Mouse (Mus musculus) limb, embryonic 13.5 days (tissue): Measurements from ENCODE around the gene Tfrc. TPM values are rescaled to one million over a fixed set of nuclear protein-coding genes. Genes with fewer than 3 reads are reported as not detected.
"Not testable (repeated sequence)": the region's sequence is repeated elsewhere in the genome, so short reads cannot be mapped to it uniquely, and the experiment has no call there.

Experiments
- ATAC-seq: fragments of 200-750 bp; cut with Nextera tagmentation; 2 replicates; pipeline ENCODE4 v1.8.0; 2017; ENCODE audit warnings: low read depth, moderate number of reproducible peaks, moderate TSS enrichment; ENCODE audit not compliant: low FRiP score
- H3K27ac ChIP-seq: fragments of 300-500 bp; sonication (generic); 2 replicates; pipeline ENCODE4 v1.5.1; 2015; ENCODE audit warnings: inconsistent platforms, mild to moderate bottlenecking, moderate library complexity
- H3K27me3 ChIP-seq: fragments of 300-500 bp; sonication (generic); 2 replicates; pipeline ENCODE4 v1.6.1; 2015; ENCODE audit warnings: mild to moderate bottlenecking, inconsistent platforms
- H3K36me3 ChIP-seq: fragments of 300-500 bp; sonication (generic); 2 replicates; pipeline ENCODE4 v1.6.1; 2015; ENCODE audit warnings: inconsistent platforms, mild to moderate bottlenecking, moderate library complexity
- H3K4me1 ChIP-seq: fragments of 300-500 bp; sonication (generic); 2 replicates; pipeline ENCODE4 v1.6.1; 2015; ENCODE audit warnings: inconsistent platforms
- H3K4me2 ChIP-seq: fragments of 300-500 bp; sonication (generic); replicated peaks from 2 replicates; pipeline ENCODE4 v1.6.1; 2015; ENCODE audit warnings: inconsistent platforms, mild to moderate bottlenecking, moderate library complexity
- H3K4me3 ChIP-seq: fragments of 300-500 bp; sonication (generic); 2 replicates; pipeline ENCODE4 v1.5.1; 2015; ENCODE audit warnings: moderate library complexity, mild to moderate bottlenecking, inconsistent platforms
- H3K9ac ChIP-seq: fragments of 300-500 bp; sonication (generic); 2 replicates; pipeline ENCODE4 v1.6.1; 2015; ENCODE audit warnings: mild to moderate bottlenecking, inconsistent platforms
- H3K9me3 ChIP-seq: fragments of 300-500 bp; sonication (generic); 2 replicates; pipeline ENCODE4 v1.6.1; 2016; ENCODE audit warnings: inconsistent platforms
- WGBS: fragments of 180-500 bp; shearing (Covaris S2); methylation state at CpG from one replicate; pipeline ENCODE4 v1.1.7; 2015; 5-methylcytosine and 5-hydroxymethylcytosine counted together
- polyA plus RNA-seq: library from polyadenylated mRNA; unstranded; fragments of >200 nt; fragmentation: Nextera tagmentation; extraction: Ambion mirVana; gene quantifications from 2 replicates; pipeline ENCODE4 v1.2.1, GENCODE M21; 2015

Tfrc gene
- polyA plus RNA-seq, 1 experiment from 2014 or later: 24.2 TPM

DNA sequence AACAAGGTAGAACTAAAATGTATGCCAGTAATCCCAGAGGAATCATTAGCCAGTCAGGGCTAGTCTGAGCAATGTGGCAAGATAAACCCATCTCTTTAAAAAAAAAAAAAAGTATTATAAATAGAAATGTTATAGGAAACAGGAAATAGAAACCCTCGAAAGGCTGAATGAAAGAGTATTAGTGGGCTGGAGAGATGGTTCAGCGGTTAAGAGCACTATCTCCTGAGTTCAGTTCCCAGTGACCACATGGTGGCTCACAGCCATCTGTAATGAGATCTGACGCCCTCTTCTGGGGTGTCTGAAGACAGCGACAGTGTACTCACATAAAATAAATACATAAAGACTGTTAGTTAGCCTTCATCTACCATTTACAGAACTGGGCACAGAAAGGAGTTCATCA lies 5.3 kb downstream of the Tfrc start:
- Histone ChIP-seq H3K9me3 (no peaks in the 10 kb centered on the region), H3K27ac (no peak overlapping the region), H3K4me3 (no peak overlapping the region), H3K4me1 (peaks cover 15% of the 10 kb centered on the region), H3K4me2 (no peak overlapping the region), H3K27me3 (no peaks in the 10 kb centered on the region), H3K36me3 (peaks cover 42% of the 10 kb centered on the region), H3K9ac (no peak overlapping the region)
- no peak for ATAC-seq
- WGBS: 65% methylated on average over 4 of the region's 4 CpGs

DNA sequence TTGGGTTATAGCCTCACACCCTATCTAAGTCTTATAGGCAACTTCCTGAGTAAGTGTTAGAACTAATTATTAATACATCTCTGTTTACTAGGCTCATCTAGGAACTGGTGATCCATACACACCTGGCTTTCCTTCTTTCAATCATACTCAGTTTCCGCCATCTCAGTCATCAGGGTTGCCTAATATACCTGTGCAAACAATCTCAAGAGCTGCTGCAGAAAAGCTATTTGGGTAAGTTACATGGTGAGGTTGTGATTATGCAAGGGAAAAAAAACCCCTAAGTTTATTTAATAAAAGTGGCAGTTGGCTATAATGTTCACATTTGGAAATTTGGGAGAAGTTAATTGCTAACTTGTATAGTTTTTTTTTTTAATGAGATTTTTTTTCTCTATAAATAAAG lies 10.2 kb downstream of the Tfrc start:
- Histone ChIP-seq H3K36me3 (peaks cover 75% of the 10 kb centered on the region), H3K4me2 (no peak overlapping the region), H3K9ac (no peak overlapping the region), H3K27me3 (no peaks in the 10 kb centered on the region), H3K4me3 (no peak overlapping the region), H3K27ac (no peak overlapping the region), H3K9me3 (no peaks in the 10 kb centered on the region), H3K4me1 (no peaks in the 10 kb centered on the region)
- ATAC-seq: no peak
- WGBS: 92% methylated on average over 1 of the region's 1 CpGs

DNA sequence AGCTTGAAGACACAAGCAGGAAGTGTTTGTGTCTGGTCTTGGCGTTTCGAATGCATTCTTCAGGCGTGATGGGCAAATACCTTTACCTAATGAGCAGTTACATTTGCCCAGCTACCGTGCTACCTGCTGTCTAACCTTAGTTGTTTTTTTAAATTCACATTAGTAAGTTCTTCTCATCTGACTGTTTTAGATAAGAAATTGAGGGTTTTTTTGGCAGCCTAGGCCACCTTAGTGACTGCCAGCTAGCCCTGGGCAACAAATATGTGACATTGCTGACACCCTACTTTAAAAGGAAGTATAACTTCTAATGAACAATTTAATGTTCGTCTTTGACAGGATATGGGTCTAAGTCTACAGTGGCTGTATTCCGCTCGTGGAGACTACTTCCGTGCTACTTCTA lies 19.4 kb downstream of the Tfrc start:
- H3K4me1 ChIP-seq: no peaks in the 10 kb centered on the region
- H3K27ac ChIP-seq: no peak overlapping the region
- no peak overlapping the region for H3K4me2 ChIP-seq
- no peaks in the 10 kb centered on the region for H3K9me3 ChIP-seq
- WGBS: 92% methylated on average over 8 of the region's 8 CpGs
- ATAC-seq: no peak
- H3K27me3 ChIP-seq: no peaks in the 10 kb centered on the region
- H3K9ac ChIP-seq: no peak overlapping the region
- no peak overlapping the region for H3K4me3 ChIP-seq
- H3K36me3 ChIP-seq: peaks cover 69% of the 10 kb centered on the region

DNA sequence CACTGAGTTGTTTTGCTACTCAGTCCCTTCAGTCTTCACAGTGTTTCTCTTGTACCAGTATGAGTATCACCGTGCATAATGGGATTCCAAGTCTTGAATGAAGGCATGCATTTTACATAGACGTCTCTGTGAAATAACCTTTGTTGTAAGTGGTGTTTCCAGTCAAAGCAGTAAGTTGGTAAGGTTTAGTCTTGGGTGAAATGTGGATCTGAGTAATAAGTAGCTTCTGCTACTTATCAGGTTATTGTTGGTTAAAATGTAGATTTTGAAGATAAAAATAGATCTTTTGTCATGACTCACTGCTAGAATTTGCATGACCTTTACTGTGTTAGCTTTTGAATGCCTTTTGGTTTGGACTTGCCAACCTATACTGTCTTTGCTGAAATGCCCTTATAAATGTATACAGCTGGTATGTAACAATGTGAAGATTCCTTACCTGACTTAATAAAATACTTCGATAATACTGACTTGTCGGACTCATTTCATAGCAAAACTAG lies 23.7 kb downstream of the Tfrc start:
- no peaks in the 10 kb centered on the region for H3K27me3 ChIP-seq
- H3K4me1 ChIP-seq: no peaks in the 10 kb centered on the region
- H3K4me2 ChIP-seq: no peak overlapping the region
- H3K27ac ChIP-seq: no peak overlapping the region
- peaks cover 36% of the 10 kb centered on the region for H3K36me3 ChIP-seq
- WGBS: 94% methylated on average over 4 of the region's 4 CpGs
- H3K9ac ChIP-seq: no peak overlapping the region
- H3K9me3 ChIP-seq: no peaks in the 10 kb centered on the region
- no peak overlapping the region for H3K4me3 ChIP-seq
- ATAC-seq: no peak

DNA sequence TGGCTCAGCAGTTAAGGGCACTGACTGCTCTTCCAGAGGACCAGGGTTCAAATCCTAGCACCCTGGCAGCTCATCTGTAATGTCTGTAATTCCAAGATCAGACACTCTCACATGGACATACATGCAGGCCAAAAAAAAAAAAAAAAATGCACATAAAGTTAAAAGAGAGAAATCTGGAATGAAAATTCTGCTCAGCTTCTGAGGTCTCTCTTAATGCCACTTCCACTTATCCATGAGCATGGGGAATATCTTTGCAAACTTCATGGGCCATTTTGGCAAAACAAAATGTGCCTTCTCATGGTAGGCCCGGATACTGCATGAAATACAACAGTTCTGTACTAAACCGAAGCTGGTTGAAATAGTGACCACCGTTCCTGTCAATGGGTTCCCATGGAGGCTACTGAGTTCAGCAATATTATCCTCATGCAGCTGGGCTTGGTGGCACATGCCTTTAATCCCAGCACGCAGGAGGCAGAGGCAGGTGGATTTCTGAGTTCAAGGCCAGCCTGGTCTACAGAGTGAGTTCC lies 24.8 kb downstream of the Tfrc start:
- ATAC-seq: no peak
- Histone ChIP-seq H3K27me3 (no peaks in the 10 kb centered on the region), H3K4me3 (no peak overlapping the region), H3K4me2 (no peak overlapping the region), H3K9ac (no peak overlapping the region), H3K36me3 (peaks cover 30% of the 10 kb centered on the region), H3K9me3 (no peaks in the 10 kb centered on the region), H3K4me1 (no peaks in the 10 kb centered on the region), H3K27ac (no peak overlapping the region)
- 84% methylated on average over 4 of the region's 4 CpGs for WGBS

DNA sequence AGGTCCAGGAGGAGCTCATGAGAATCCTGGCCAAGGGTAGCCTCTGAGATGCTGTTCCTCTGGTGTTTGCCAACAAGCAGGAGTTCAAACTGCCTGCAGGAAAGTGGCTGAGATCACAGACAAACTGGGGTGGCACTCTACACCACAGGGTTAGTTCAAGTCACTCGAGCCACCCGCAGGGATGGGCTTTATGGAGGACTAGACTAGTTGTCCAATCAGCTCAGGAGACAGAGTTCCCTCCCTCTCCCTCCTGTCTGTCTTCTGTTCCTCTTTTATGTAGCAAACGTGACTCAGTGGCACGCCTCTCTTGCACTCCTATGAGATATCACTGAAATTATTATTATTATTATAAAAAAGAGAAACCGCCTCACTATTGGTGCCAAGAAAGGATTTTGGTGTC lies 25.5 kb downstream of the Tfrc start:
- no peaks in the 10 kb centered on the region for H3K4me1 ChIP-seq
- H3K27me3 ChIP-seq: no peaks in the 10 kb centered on the region
- H3K4me2 ChIP-seq: no peak overlapping the region
- H3K27ac ChIP-seq: no peak overlapping the region
- 83% methylated on average over 5 of the region's 5 CpGs for WGBS
- no peaks in the 10 kb centered on the region for H3K9me3 ChIP-seq
- H3K9ac ChIP-seq: no peak overlapping the region
- no peak overlapping the region for H3K4me3 ChIP-seq
- H3K36me3 ChIP-seq: peaks cover 24% of the 10 kb centered on the region
- ATAC-seq: no peak

DNA sequence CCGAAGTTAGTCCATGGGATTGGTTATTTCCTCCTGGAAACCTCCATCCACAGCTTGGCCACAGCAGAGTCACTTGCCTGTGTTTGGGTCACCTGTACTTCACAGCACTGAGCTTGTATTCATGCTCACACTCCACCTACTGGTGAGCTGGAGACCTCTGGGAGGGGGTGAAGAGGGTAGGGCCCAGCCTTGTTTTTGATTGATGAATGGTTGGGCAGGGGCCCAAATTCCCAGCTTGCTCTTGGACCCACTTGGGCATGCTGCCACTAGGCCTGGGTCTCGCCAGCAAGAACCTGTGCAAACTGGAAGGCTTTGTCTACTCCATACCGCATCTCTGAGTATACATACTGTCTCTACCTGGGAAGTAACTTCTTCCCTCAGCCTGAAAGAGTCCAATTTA lies 26.6 kb downstream of the Tfrc start:
- Histone ChIP-seq H3K9ac (no peak overlapping the region), H3K36me3 (peaks cover 13% of the 10 kb centered on the region), H3K9me3 (no peaks in the 10 kb centered on the region), H3K4me2 (no peak overlapping the region), H3K4me3 (no peak overlapping the region), H3K4me1 (peaks cover 6% of the 10 kb centered on the region), H3K27me3 (no peaks in the 10 kb centered on the region), H3K27ac (no peak overlapping the region)
- no peak for ATAC-seq
- WGBS: 77% methylated on average over 3 of the region's 3 CpGs

DNA sequence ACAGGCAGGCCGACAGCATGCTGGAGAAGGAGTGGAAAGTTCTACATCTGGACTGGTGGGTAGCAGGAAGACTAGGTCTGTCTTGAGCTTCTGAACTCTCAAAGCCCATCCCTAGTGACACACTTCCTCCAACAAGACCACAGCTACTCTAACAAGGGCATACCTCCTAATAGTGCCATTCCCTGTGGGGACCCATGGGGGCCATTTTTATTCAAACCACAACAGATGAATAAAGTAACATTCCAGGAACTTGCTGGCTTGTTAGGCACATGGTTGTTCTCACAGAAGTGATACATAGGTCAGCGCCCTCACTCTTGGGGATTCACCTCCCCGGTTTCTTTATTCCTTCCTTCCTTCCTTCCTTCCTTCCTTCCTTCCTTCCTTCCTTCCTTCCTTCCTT lies 27.6 kb downstream of the Tfrc start:
- H3K9me3 ChIP-seq: no peaks in the 10 kb centered on the region
- H3K27ac ChIP-seq: no peak overlapping the region
- H3K4me1 ChIP-seq: peaks cover 8% of the 10 kb centered on the region
- no peak overlapping the region for H3K4me2 ChIP-seq
- ATAC-seq: no peak
- 91% methylated on average over 3 of the region's 3 CpGs for WGBS
- peaks cover 8% of the 10 kb centered on the region; the same call in 1 of the 2 replicates for H3K36me3 ChIP-seq
- no peak overlapping the region for H3K4me3 ChIP-seq
- no peaks in the 10 kb centered on the region for H3K27me3 ChIP-seq
- H3K9ac ChIP-seq: no peak overlapping the region

DNA sequence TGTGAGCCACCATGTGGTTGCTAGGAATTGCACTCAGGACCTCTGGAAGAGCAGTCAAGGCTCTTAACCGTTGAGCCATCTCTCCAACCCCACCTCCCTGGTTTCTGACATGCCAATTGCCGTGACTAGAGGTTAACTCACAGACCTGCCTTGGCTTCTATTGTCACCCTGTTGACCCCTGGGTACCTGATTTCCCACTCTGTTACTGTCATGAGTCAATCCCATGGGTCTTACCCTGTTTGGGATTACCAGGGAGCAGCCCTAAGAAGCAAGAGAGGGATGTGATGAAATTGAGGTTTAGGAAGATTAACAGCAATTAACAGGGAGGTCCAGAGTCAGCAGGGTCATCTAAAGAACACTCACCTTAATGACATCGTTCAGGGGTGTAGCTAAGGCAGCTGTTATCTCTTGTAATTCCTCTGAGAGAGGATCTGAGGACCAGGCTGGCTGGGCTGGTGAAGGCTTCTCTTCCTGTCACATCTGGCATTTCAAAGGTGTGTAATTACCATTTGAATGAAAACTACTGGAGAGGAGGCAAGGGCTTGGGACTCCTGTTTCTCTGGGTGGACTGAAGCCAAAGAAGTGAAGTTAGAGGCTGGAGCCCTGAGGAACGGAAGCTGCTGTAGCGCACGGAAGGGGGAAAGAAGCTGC lies 28.3 kb downstream of the Tfrc start:
- WGBS: 20% methylated on average over 6 of the region's 6 CpGs
- no peak for ATAC-seq
- Histone ChIP-seq H3K27me3 (no peaks in the 10 kb centered on the region), H3K4me2 (no peak overlapping the region), H3K4me3 (no peak overlapping the region), H3K27ac (no peak overlapping the region), H3K9me3 (no peaks in the 10 kb centered on the region), H3K36me3 (peaks cover 7% of the 10 kb centered on the region; the same call in 1 of the 2 replicates), H3K9ac (no peak overlapping the region), H3K4me1 (peaks cover 8% of the 10 kb centered on the region)

DNA sequence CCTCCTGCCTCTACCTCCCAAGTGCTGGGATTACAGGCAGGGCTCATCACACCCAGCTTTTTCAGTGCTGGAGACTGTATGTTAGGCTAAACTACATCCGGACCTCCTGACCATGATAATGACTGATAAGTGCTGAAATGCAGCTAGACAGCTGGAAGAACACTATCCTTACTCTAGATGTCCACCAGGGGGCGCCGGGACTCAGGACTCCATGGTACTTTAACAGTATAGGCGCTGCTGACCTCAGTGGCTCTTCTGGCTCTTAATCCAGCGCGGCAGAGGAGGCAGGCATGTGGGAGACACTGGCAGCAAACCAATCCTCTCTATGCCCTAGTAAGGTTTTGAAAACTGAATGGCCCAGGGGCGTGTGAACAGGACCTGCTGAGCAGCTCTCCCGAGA lies 29.8 kb downstream of the Tfrc start:
- Histone ChIP-seq H3K27me3 (no peaks in the 10 kb centered on the region), H3K9ac (peak overlapping the region; percentile 9; the same call in 1 of the 2 replicates), H3K4me1 (peaks cover 8% of the 10 kb centered on the region), H3K4me2 (no peak overlapping the region), H3K27ac (no peak overlapping the region), H3K36me3 (no peaks in the 10 kb centered on the region), H3K9me3 (no peaks in the 10 kb centered on the region), H3K4me3 (no peak overlapping the region)
- WGBS: 13% methylated on average over 8 of the region's 8 CpGs
- peak; percentile 42; the same call in 1 of the 2 replicates for ATAC-seq

DNA sequence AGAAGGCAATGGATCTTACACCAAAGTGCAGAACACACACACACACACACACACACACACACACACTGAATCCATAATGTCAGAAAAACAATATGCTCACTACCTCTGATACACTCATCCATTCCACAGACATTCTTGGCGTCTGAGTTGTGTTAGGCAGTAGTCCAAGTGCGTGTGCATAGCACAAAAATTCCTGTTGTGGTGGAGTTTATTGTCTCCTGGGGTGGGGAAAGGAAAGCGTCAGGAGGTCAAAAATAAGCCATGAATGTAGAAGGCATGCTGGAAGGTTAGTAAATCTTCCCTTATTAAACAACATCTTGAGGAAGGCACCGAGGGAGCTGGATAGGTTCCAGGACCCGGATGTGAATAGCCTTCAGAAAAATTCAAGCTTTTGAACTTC lies 31.4 kb downstream of the Tfrc start:
- Histone ChIP-seq H3K27ac (no peak overlapping the region), H3K4me2 (no peak overlapping the region)

DNA sequence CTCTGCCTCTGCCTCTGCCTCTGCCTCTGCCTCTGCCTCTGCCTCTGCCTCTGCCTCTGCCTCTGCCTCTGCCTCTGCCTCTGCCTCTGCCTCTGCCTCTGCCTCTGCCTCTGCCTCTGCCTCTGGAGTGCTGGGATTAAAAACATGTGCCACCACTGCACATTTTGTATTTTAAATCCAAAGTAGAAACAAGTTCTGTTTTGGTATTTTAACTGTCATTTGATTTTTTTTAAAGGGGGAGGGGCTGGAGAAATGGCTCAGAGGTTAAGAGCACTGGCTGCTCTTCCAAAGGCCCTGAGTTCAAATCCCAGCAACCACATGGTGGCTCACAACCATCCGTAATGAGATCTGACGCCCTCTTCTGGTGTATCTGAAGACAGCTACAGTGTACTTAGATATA lies 32.0 kb downstream of the Tfrc start:
- ATAC-seq, H3K4me2 ChIP-seq, H3K9ac ChIP-seq, H3K9me3 ChIP-seq, H3K36me3 ChIP-seq, H3K27me3 ChIP-seq, H3K4me3 ChIP-seq: not testable (repeated sequence)
- Histone ChIP-seq H3K4me1 (peaks cover 19% of the 10 kb centered on the region), H3K27ac (peak overlapping the region; percentile 10; the same call in 1 of the 2 replicates)
- 67% methylated on average over 2 of the region's 2 CpGs for WGBS

More for the DNA sequence above, 31.4 kb downstream of the Tfrc start:
- Histone ChIP-seq H3K4me3 (no peak overlapping the region), H3K4me1 (peaks cover 13% of the 10 kb centered on the region), H3K9ac (no peak overlapping the region), H3K9me3 (no peaks in the 10 kb centered on the region), H3K36me3 (no peaks in the 10 kb centered on the region), H3K27me3 (no peaks in the 10 kb centered on the region)
- WGBS: 45% methylated on average over 5 of the region's 5 CpGs
- ATAC-seq: no peak; the same call in 1 of the 2 replicates
